Mouse (Mus musculus) telencephalon, adult 2 months (tissue): ENCODE measurements around the gene Gm3043.
"Not testable (repeated sequence)": the region's sequence is repeated elsewhere in the genome, so short reads cannot be mapped to it uniquely, and the experiment has no call there.

Experiments
- DNase-seq: peaks from one replicate; pipeline ENCODE4 v3.0.0-alpha.2; 2011; ENCODE audit warnings: low read depth, low spot score

Gm3043 gene

GRCm38 (mm10) chr14:3688483-3688882 lies at the start of gene Gm3043:
Gene Gm3043, plus strand, starts transcription at chr14:3688783.
- not testable (repeated sequence) for DNase-seq

GRCm38 (mm10) chr14:3651730-3652129 lies 36.9 kb upstream of the Gm3043 start, which contains the start of gene Gm3020:
Gene Gm3020, plus strand, starts transcription at chr14:3652030.
- DNase-seq: not testable (repeated sequence)
